Mouse (Mus musculus) testis, adult 2 months (tissue): ENCODE measurements around the gene Gm21887.
"Not testable (repeated sequence)": the region's sequence is repeated elsewhere in the genome, so short reads cannot be mapped to it uniquely, and the experiment has no call there.

Experiments
- CTCF ChIP-seq: fragments of 200-500 bp; IDR thresholded peaks from 2 replicates; pipeline ENCODE4 v1.5.1; 2012; ENCODE audit warnings: low read depth, mild to moderate bottlenecking, inconsistent platforms, low read length, moderate library complexity; ENCODE audit not compliant: control insufficient read depth, insufficient read depth, insufficient replicate concordance
- POLR2A ChIP-seq: fragments of 200-500 bp; IDR thresholded peaks from 2 replicates; pipeline ENCODE4 v1.6.1; 2012; ENCODE audit warnings: low read depth, mild to moderate bottlenecking, inconsistent platforms, low read length, moderate library complexity; ENCODE audit not compliant: control insufficient read depth

- not testable (repeated sequence) for TF ChIP-seq CTCF, POLR2A
These were observed 6.4 kb downstream of the Gm21887 start for GRCm38 (mm10) chrX:170015883-170016282.
